Mouse (Mus musculus): ENCODE measurements around the gene Serpina3a. TPM values are rescaled to one million over a fixed set of nuclear protein-coding genes. Genes with fewer than 3 reads are reported as not detected.

Gene Serpina3a
- total and polyA plus RNA-seq, 3 experiments = not detected

- Histone ChIP-seq H3K36me3 (replicated peaks in 1 of 2; ENCODE audit: control insufficient read depth in 1 of 2, insufficient read depth in 1 of 2, low read length in 1 of 2) (no peaks in the 10 kb centered on the region), H3K4me2 (ENCODE audit: insufficient read depth, low read depth, poor library complexity, severe bottlenecking) (no peak overlapping the region), H3K9me3 (replicated peaks; ENCODE audit: low read length) (no peaks in the 10 kb centered on the region), H3K27ac (ENCODE audit: insufficient read depth, low read depth) (no peak overlapping the region), H3K27me3 (replicated peaks) (peaks cover 66% of the 10 kb centered on the region), H3K4me1 (ENCODE audit: control insufficient read depth in 1 of 2, insufficient read depth in 2 of 2) (no peaks in the 10 kb centered on the region), H3K4me3 (replicated peaks in 1 of 3; ENCODE audit: low read depth in 2 of 3, low read length in 2 of 3, poor library complexity in 1 of 3) (no peak overlapping the region), H3K79me2 (replicated peaks; ENCODE audit: control insufficient read depth, extremely low read depth, insufficient read depth, poor library complexity, severe bottlenecking) (no peaks in the 10 kb centered on the region), H3K9ac (ENCODE audit: insufficient read depth, low read depth) (no peak overlapping the region)
- dilution Hi-C loops (cut with MboI; ENCODE audit: extremely low pct_ligation_motif_present, extremely low pct_unique_long_range_greater_than_20kb, low sequenced_read_pairs) (no loop called here), in situ Hi-C loops (cut with MboI; ENCODE audit: low pct_ligation_motif_present, low pct_unique_long_range_greater_than_20kb, low sequenced_read_pairs) (no loop called here)
- DNase-seq (ENCODE audit: extremely low read depth) = no peak
- TF ChIP-seq MAX (IDR thresholded peaks at IDR 0.05; ENCODE audit: low read length) (no peak), RCOR1 (conservative IDR thresholded peaks at IDR 0.05; ENCODE audit: low read depth, low read length) (no peak), ETS1 (conservative IDR thresholded peaks at IDR 0.05; ENCODE audit: low read depth, low read length) (no peak), CHD2 (IDR thresholded peaks at IDR 0.05; ENCODE audit: low read length) (no peak), TBP (conservative IDR thresholded peaks at IDR 0.05; ENCODE audit: low read depth, low read length) (no peak), POLR2A (IDR thresholded peaks at IDR 0.05; ENCODE audit: low read depth, low read length) (no peak), ELF1 (IDR thresholded peaks at IDR 0.05; ENCODE audit: low read depth, low read length) (no peak), ZNF384 (IDR thresholded peaks at IDR 0.05; ENCODE audit: low read depth, low read length) (no peak)
Measured at GRCm38 (mm10) chr12:104108507-104108906, 4.0 kb upstream of the Serpina3a start.

- H3K79me2 ChIP-seq (replicated peaks; ENCODE audit: control insufficient read depth, extremely low read depth, insufficient read depth, poor library complexity, severe bottlenecking) = no peaks in the 10 kb centered on the region
- H3K4me1 ChIP-seq (ENCODE audit: control insufficient read depth in 1 of 2, insufficient read depth in 2 of 2) = no peaks in the 10 kb centered on the region
- H3K9ac ChIP-seq (ENCODE audit: insufficient read depth, low read depth) = no peak overlapping the region
- H3K27ac ChIP-seq (ENCODE audit: insufficient read depth, low read depth) = no peak overlapping the region
- no peak for DNase-seq (ENCODE audit: extremely low read depth)
- dilution Hi-C loops (cut with MboI; ENCODE audit: extremely low pct_ligation_motif_present, extremely low pct_unique_long_range_greater_than_20kb, low sequenced_read_pairs) = no loop called here
- no peaks in the 10 kb centered on the region for H3K36me3 ChIP-seq (replicated peaks in 1 of 2; ENCODE audit: control insufficient read depth in 1 of 2, insufficient read depth in 1 of 2, low read length in 1 of 2)
- peaks cover 85% of the 10 kb centered on the region for H3K27me3 ChIP-seq (replicated peaks)
- no peaks in the 10 kb centered on the region for H3K9me3 ChIP-seq (replicated peaks; ENCODE audit: low read length)
- H3K4me2 ChIP-seq (ENCODE audit: insufficient read depth, low read depth, poor library complexity, severe bottlenecking) = no peak overlapping the region
- H3K4me3 ChIP-seq (replicated peaks in 1 of 3; ENCODE audit: low read depth in 2 of 3, low read length in 2 of 3, poor library complexity in 1 of 3) = no peak overlapping the region
- in situ Hi-C loops (cut with MboI; ENCODE audit: low pct_ligation_motif_present, low pct_unique_long_range_greater_than_20kb, low sequenced_read_pairs) = no loop called here
- no peak for TF ChIP-seq MEF2A (IDR thresholded peaks at IDR 0.05; ENCODE audit: borderline replicate concordance, low read depth, low read length)
- no peak for TF ChIP-seq SMC3 (IDR thresholded peaks at IDR 0.05; ENCODE audit: low read depth, low read length)
Measured at GRCm38 (mm10) chr12:104114921-104115579, 2.5 kb downstream of the Serpina3a start.

- no peak for DNase-seq (ENCODE audit: extremely low read depth)
- H3K9ac ChIP-seq (ENCODE audit: insufficient read depth, low read depth) = no peak overlapping the region
- peaks cover 56% of the 10 kb centered on the region for H3K27me3 ChIP-seq (replicated peaks)
- dilution Hi-C loops (cut with MboI; ENCODE audit: extremely low pct_ligation_motif_present, extremely low pct_unique_long_range_greater_than_20kb, low sequenced_read_pairs) = no loop called here
- in situ Hi-C loops (cut with MboI; ENCODE audit: low pct_ligation_motif_present, low pct_unique_long_range_greater_than_20kb, low sequenced_read_pairs) = no loop called here
- H3K79me2 ChIP-seq (replicated peaks; ENCODE audit: control insufficient read depth, extremely low read depth, insufficient read depth, poor library complexity, severe bottlenecking) = no peaks in the 10 kb centered on the region
- no peaks in the 10 kb centered on the region for H3K9me3 ChIP-seq (replicated peaks; ENCODE audit: low read length)
- no peaks in the 10 kb centered on the region for H3K36me3 ChIP-seq (replicated peaks in 1 of 2; ENCODE audit: control insufficient read depth in 1 of 2, insufficient read depth in 1 of 2, low read length in 1 of 2)
- TF ChIP-seq CHD2 (IDR thresholded peaks at IDR 0.05; ENCODE audit: low read length) (no peak), MAFK (IDR thresholded peaks at IDR 0.05; ENCODE audit: insufficient replicate concordance, low read length) (no peak), JUN (IDR thresholded peaks at IDR 0.05; ENCODE audit: insufficient read depth, low read depth, low read length) (no peak), E2F4 (IDR thresholded peaks at IDR 0.05; ENCODE audit: insufficient replicate concordance, low read depth, low read length) (no peak), ZKSCAN1 (IDR thresholded peaks at IDR 0.05; ENCODE audit: borderline replicate concordance, low read depth, low read length) (no peak), ELF1 (IDR thresholded peaks at IDR 0.05; ENCODE audit: low read depth, low read length) (no peak), EP300 (IDR thresholded peaks at IDR 0.05; ENCODE audit: low read length) (no peak)
- H3K4me3 ChIP-seq (replicated peaks in 1 of 3; ENCODE audit: low read depth in 2 of 3, low read length in 2 of 3, poor library complexity in 1 of 3) = no peak overlapping the region
- H3K4me2 ChIP-seq (ENCODE audit: insufficient read depth, low read depth, poor library complexity, severe bottlenecking) = no peak overlapping the region
- no peak overlapping the region for H3K27ac ChIP-seq (ENCODE audit: insufficient read depth, low read depth)
- H3K4me1 ChIP-seq (ENCODE audit: control insufficient read depth in 1 of 2, insufficient read depth in 2 of 2) = no peaks in the 10 kb centered on the region
Measured at GRCm38 (mm10) chr12:104123097-104123496, 10.6 kb downstream of the Serpina3a start.

Measured in CH12.LX (cell line).